Mouse (Mus musculus) gastrocnemius, adult 18-20 months (tissue): ENCODE data around the gene Rad54l2. TPM values are rescaled to one million over a fixed set of nuclear protein-coding genes. Genes with fewer than 3 reads are reported as not detected.
A peak's percentile ranks its signal among the peaks of the same experiment; 100 is the strongest.

ENCODE experiments used
- DNase-seq: peaks from one replicate; pipeline ENCODE4 v3.0.0; 2021; ENCODE audit warnings: low spot score
- total RNA-seq, 2 experiments: library from RNA; stranded (reverse); gene quantifications; 2 replicates each; pipeline ENCODE4 v1.2.3; 2021

The Rad54l2 gene
- total RNA-seq, 2 experiments from 2014 or later, result 6.6 to 6.9 TPM

GRCm38 (mm10) chr9:106677702-106678101, 111.3 kb downstream of the Rad54l2 start:
- no peak for DNase-seq

- no peak for DNase-seq
These were observed 112.4 kb downstream of the Rad54l2 start for GRCm38 (mm10) chr9:106676571-106676970.

- no peak for DNase-seq
These were observed 113.0 kb downstream of the Rad54l2 start for GRCm38 (mm10) chr9:106675965-106676364.

GRCm38 (mm10) chr9:106675480-106675879, 113.5 kb downstream of the Rad54l2 start:
- peak; percentile 83 for DNase-seq

- DNase-seq, result no peak
These were observed 115.1 kb downstream of the Rad54l2 start for GRCm38 (mm10) chr9:106673860-106674259.

GRCm38 (mm10) chr9:106664856-106665255, 124.1 kb downstream of the Rad54l2 start:
- no peak for DNase-seq

- no peak for DNase-seq
These were observed 124.6 kb downstream of the Rad54l2 start for GRCm38 (mm10) chr9:106664433-106664832.

- no peak for DNase-seq
These were observed 125.8 kb downstream of the Rad54l2 start for GRCm38 (mm10) chr9:106663200-106663599.

- DNase-seq, result no peak
These were observed 129.1 kb downstream of the Rad54l2 start for GRCm38 (mm10) chr9:106659935-106660334.

- no peak for DNase-seq
These were observed 129.6 kb downstream of the Rad54l2 start for GRCm38 (mm10) chr9:106659441-106659840.

- no peak for DNase-seq
These were observed 131.4 kb downstream of the Rad54l2 start for GRCm38 (mm10) chr9:106657592-106657991.

GRCm38 (mm10) chr9:106656820-106657219, 132.2 kb downstream of the Rad54l2 start:
- DNase-seq, result no peak

GRCm38 (mm10) chr9:106655884-106656720, 132.9 kb downstream of the Rad54l2 start, which contains the start of gene Grm2:
Gene Grm2 (minus strand): TSS chr9:106656082.
- DNase-seq, result peak; percentile 40

GRCm38 (mm10) chr9:106652720-106653119, 136.3 kb downstream of the Rad54l2 start:
- no peak for DNase-seq

GRCm38 (mm10) chr9:106647226-106647625, 141.8 kb downstream of the Rad54l2 start:
- DNase-seq, result no peak

- DNase-seq, result no peak
These were observed 143.2 kb downstream of the Rad54l2 start for GRCm38 (mm10) chr9:106645684-106646271.

GRCm38 (mm10) chr9:106643787-106644186, 145.2 kb downstream of the Rad54l2 start:
- DNase-seq, result no peak

- DNase-seq, result peak; percentile 33
These were observed 145.9 kb downstream of the Rad54l2 start for GRCm38 (mm10) chr9:106643128-106643527.

- no peak for DNase-seq
These were observed 147.6 kb downstream of the Rad54l2 start for GRCm38 (mm10) chr9:106641346-106641745.

GRCm38 (mm10) chr9:106638154-106638553, 150.8 kb downstream of the Rad54l2 start:
- DNase-seq, result no peak
